Mouse (Mus musculus): ENCODE data around the gene Gm12355. TPM values are rescaled to one million over a fixed set of nuclear protein-coding genes. Genes with fewer than 3 reads are reported as not detected.
A peak's percentile ranks its signal among the peaks of the same experiment; 100 is the strongest.
"Not testable (repeated sequence)": the region's sequence is repeated elsewhere in the genome, so short reads cannot be mapped to it uniquely, and the experiment has no call there.

Gm12355 gene
- 1.3 and 1.8 TPM in 2 replicates for polyA plus RNA-seq (2016; fragmentation: Nextera tagmentation; extraction: Ambion mirVana)

GRCm38 (mm10) chr11:98625611-98626410, at the start of gene Gm12355, which contains the start of gene Gsdma3:
Gene Gm12355 (minus strand): TSS chr11:98625661.
Gene Gsdma3 (plus strand): TSS chr11:98626360.
- H3K27me3 ChIP-seq (ENCODE audit: low read depth, poor library complexity, severe bottlenecking) = 0 out of 2 replicates have a peak, but pooled peaks cover 3% of the 10 kb centered on the region
- no peak within 1 kb of the TSS for H3K27ac ChIP-seq
- DNase-seq (ENCODE audit: low spot score) = no peak
- no peaks in the 10 kb centered on the region for H3K36me3 ChIP-seq
- H3K9me3 ChIP-seq (replicated peaks) = no peaks in the 10 kb centered on the region
- 90% methylated on average over 10 of the region's 10 CpGs for WGBS
- no peaks in the 10 kb centered on the region for H3K4me1 ChIP-seq
- H3K4me3 ChIP-seq = no peak within 1 kb of the TSS

GRCm38 (mm10) chr11:98673136-98673535, 47.7 kb upstream of the Gm12355 start:
- not testable (repeated sequence) for H3K4me1 ChIP-seq; H3K27ac ChIP-seq; H3K36me3 ChIP-seq; H3K9me3 ChIP-seq (replicated peaks); H3K4me3 ChIP-seq
- peak; percentile 68 for DNase-seq (ENCODE audit: low spot score)
- WGBS = 7% methylated on average over 6 of the region's 7 CpGs
- H3K27me3 ChIP-seq (ENCODE audit: low read depth, poor library complexity, severe bottlenecking) = peaks cover 26% of the 10 kb centered on the region

GRCm38 (mm10) chr11:98672482-98672881, 47.0 kb upstream of the Gm12355 start:
- DNase-seq (ENCODE audit: low spot score) = no peak
- 93% methylated on average over 5 of the region's 5 CpGs for WGBS
- H3K27ac ChIP-seq = no peak overlapping the region

GRCm38 (mm10) chr11:98671857-98672256, 46.4 kb upstream of the Gm12355 start:
- WGBS = 59% methylated on average over 5 of the region's 5 CpGs
- H3K27me3 ChIP-seq (ENCODE audit: low read depth, poor library complexity, severe bottlenecking) = peaks cover 39% of the 10 kb centered on the region
- H3K4me3 ChIP-seq = no peak overlapping the region
- no peaks in the 10 kb centered on the region for H3K36me3 ChIP-seq
- H3K27ac ChIP-seq = no peak overlapping the region
- DNase-seq (ENCODE audit: low spot score) = no peak
- H3K4me1 ChIP-seq = no peaks in the 10 kb centered on the region
- no peaks in the 10 kb centered on the region for H3K9me3 ChIP-seq (replicated peaks)

More at GRCm38 (mm10) chr11:98672482-98672881, 47.0 kb upstream of the Gm12355 start:
- H3K9me3 ChIP-seq (replicated peaks) = no peaks in the 10 kb centered on the region
- H3K4me3 ChIP-seq = no peak overlapping the region
- H3K27me3 ChIP-seq (ENCODE audit: low read depth, poor library complexity, severe bottlenecking) = peaks cover 32% of the 10 kb centered on the region
- H3K4me1 ChIP-seq = no peaks in the 10 kb centered on the region
- no peaks in the 10 kb centered on the region for H3K36me3 ChIP-seq

- H3K4me3 ChIP-seq = no peak overlapping the region
- no peaks in the 10 kb centered on the region for H3K9me3 ChIP-seq (replicated peaks)
- no peak for DNase-seq (ENCODE audit: low spot score)
- no peaks in the 10 kb centered on the region for H3K4me1 ChIP-seq
- H3K36me3 ChIP-seq = no peaks in the 10 kb centered on the region
- peaks cover 44% of the 10 kb centered on the region for H3K27me3 ChIP-seq (ENCODE audit: low read depth, poor library complexity, severe bottlenecking)
- no peak overlapping the region for H3K27ac ChIP-seq
- 78% methylated on average over 3 of the region's 3 CpGs for WGBS
These were observed 45.9 kb upstream of the Gm12355 start for GRCm38 (mm10) chr11:98671284-98671815.

GRCm38 (mm10) chr11:98668984-98669383, 43.5 kb upstream of the Gm12355 start:
- no peaks in the 10 kb centered on the region for H3K36me3 ChIP-seq
- no peaks in the 10 kb centered on the region for H3K9me3 ChIP-seq (replicated peaks)
- WGBS = 67% methylated on average over 2 of the region's 2 CpGs
- H3K4me1 ChIP-seq = no peaks in the 10 kb centered on the region
- no peak for DNase-seq (ENCODE audit: low spot score)
- H3K27me3 ChIP-seq (ENCODE audit: low read depth, poor library complexity, severe bottlenecking) = peaks cover 54% of the 10 kb centered on the region
- H3K27ac ChIP-seq = no peak overlapping the region
- H3K4me3 ChIP-seq = no peak overlapping the region

- Histone ChIP-seq H3K9me3 (replicated peaks) (no peaks in the 10 kb centered on the region), H3K36me3 (no peaks in the 10 kb centered on the region), H3K27ac (no peak within 1 kb of the TSS), H3K4me1 (no peaks in the 10 kb centered on the region), H3K4me3 (no peak within 1 kb of the TSS), H3K27me3 (ENCODE audit: low read depth, poor library complexity, severe bottlenecking) (peaks cover 48% of the 10 kb centered on the region)
- 27% methylated on average over 4 of the region's 4 CpGs for WGBS
- no peak for DNase-seq (ENCODE audit: low spot score)
These were observed 38.6 kb upstream of the Gm12355 start, which contains the start of gene Gsdma for GRCm38 (mm10) chr11:98664091-98664490. Gene Gsdma (plus strand): TSS chr11:98664351.

- 13% methylated on average over 6 of the region's 6 CpGs for WGBS
- Histone ChIP-seq H3K9me3 (replicated peaks) (no peaks in the 10 kb centered on the region), H3K4me1 (no peaks in the 10 kb centered on the region), H3K27ac (no peak overlapping the region), H3K4me3 (no peak overlapping the region), H3K36me3 (no peaks in the 10 kb centered on the region), H3K27me3 (ENCODE audit: low read depth, poor library complexity, severe bottlenecking) (peaks cover 19% of the 10 kb centered on the region; the same call in 1 of the 2 replicates)
- peak; percentile 34 for DNase-seq (ENCODE audit: low spot score)
These were observed 35.1 kb upstream of the Gm12355 start for GRCm38 (mm10) chr11:98660517-98660916.

GRCm38 (mm10) chr11:98655076-98655475, 29.6 kb upstream of the Gm12355 start:
- peaks cover 17% of the 10 kb centered on the region; the same call in 1 of the 2 replicates for H3K27me3 ChIP-seq (ENCODE audit: low read depth, poor library complexity, severe bottlenecking)
- not testable (repeated sequence) for H3K27ac ChIP-seq; H3K4me3 ChIP-seq; H3K9me3 ChIP-seq (replicated peaks); H3K4me1 ChIP-seq; H3K36me3 ChIP-seq
- WGBS = 16% methylated on average over 7 of the region's 7 CpGs
- DNase-seq (ENCODE audit: low spot score) = peak; percentile 66

- no peaks in the 10 kb centered on the region for H3K36me3 ChIP-seq
- 74% methylated on average over 2 of the region's 2 CpGs for WGBS
These were observed 21.0 kb upstream of the Gm12355 start, which contains the start of gene Gsdma2 for GRCm38 (mm10) chr11:98646459-98646858. Gene Gsdma2 (plus strand): TSS chr11:98646759.

GRCm38 (mm10) chr11:98645946-98646345, 20.5 kb upstream of the Gm12355 start:
- DNase-seq (ENCODE audit: low spot score) = no peak
- Histone ChIP-seq H3K4me1 (no peaks in the 10 kb centered on the region), H3K9me3 (replicated peaks) (no peaks in the 10 kb centered on the region), H3K4me3 (no peak overlapping the region), H3K27me3 (ENCODE audit: low read depth, poor library complexity, severe bottlenecking) (peaks cover 6% of the 10 kb centered on the region; the same call in 1 of the 2 replicates), H3K27ac (no peak overlapping the region), H3K36me3 (no peaks in the 10 kb centered on the region)
- 84% methylated on average over 2 of the region's 2 CpGs for WGBS

More at GRCm38 (mm10) chr11:98646459-98646858, 21.0 kb upstream of the Gm12355 start, which contains the start of gene Gsdma2:
- H3K9me3 ChIP-seq (replicated peaks) = no peaks in the 10 kb centered on the region
- H3K27ac ChIP-seq = no peak within 1 kb of the TSS
- no peak within 1 kb of the TSS for H3K4me3 ChIP-seq
- DNase-seq (ENCODE audit: low spot score) = no peak
- H3K4me1 ChIP-seq = no peaks in the 10 kb centered on the region
- H3K27me3 ChIP-seq (ENCODE audit: low read depth, poor library complexity, severe bottlenecking) = peaks cover 6% of the 10 kb centered on the region; the same call in 1 of the 2 replicates

GRCm38 (mm10) chr11:98644757-98645156, 19.3 kb upstream of the Gm12355 start:
- H3K36me3 ChIP-seq = no peaks in the 10 kb centered on the region
- H3K9me3 ChIP-seq (replicated peaks) = no peaks in the 10 kb centered on the region
- H3K27ac ChIP-seq = no peak overlapping the region
- H3K4me3 ChIP-seq = no peak overlapping the region
- WGBS = 84% methylated on average over 3 of the region's 3 CpGs
- no peaks in the 10 kb centered on the region for H3K4me1 ChIP-seq
- no peak for DNase-seq (ENCODE audit: low spot score)
- H3K27me3 ChIP-seq (ENCODE audit: low read depth, poor library complexity, severe bottlenecking) = no peaks in the 10 kb centered on the region; the same call in 1 of the 2 replicates

GRCm38 (mm10) chr11:98640091-98640490, 14.6 kb upstream of the Gm12355 start:
- H3K4me1 ChIP-seq = no peaks in the 10 kb centered on the region
- H3K27ac ChIP-seq = no peak overlapping the region
- H3K36me3 ChIP-seq = no peaks in the 10 kb centered on the region
- H3K9me3 ChIP-seq (replicated peaks) = no peaks in the 10 kb centered on the region
- no peak overlapping the region for H3K4me3 ChIP-seq
- no peak for DNase-seq (ENCODE audit: low spot score)
- H3K27me3 ChIP-seq (ENCODE audit: low read depth, poor library complexity, severe bottlenecking) = no peaks in the 10 kb centered on the region
- 70% methylated on average over 5 of the region's 5 CpGs for WGBS
